Mouse (Mus musculus): ENCODE measurements around the gene Fgf14.
A peak's percentile ranks its signal among the peaks of the same experiment; 100 is the strongest.
"Not testable (repeated sequence)": the region's sequence is repeated elsewhere in the genome, so short reads cannot be mapped to it uniquely, and the experiment has no call there.

Gene Fgf14

DNA sequence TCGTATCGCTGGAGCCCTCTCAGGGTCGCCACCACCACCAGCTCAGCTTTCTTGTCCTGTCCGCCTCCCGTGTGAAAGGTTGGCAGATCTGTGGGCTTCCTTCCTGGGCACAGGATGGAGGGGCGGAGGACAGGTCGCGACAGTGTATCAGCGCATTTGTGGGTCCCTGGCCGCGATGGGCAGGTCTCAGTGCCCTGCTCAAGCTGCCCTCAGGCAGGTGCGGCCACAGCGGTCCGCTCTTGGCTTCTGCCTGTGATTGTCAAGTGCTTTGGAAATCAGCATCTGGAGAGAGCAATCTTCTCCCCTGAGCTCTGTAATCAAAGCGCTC is 484.1 kb downstream of the Fgf14 start:
- no peak for DNase-seq (ENCODE audit: low spot score in 2 of 2)

DNA sequence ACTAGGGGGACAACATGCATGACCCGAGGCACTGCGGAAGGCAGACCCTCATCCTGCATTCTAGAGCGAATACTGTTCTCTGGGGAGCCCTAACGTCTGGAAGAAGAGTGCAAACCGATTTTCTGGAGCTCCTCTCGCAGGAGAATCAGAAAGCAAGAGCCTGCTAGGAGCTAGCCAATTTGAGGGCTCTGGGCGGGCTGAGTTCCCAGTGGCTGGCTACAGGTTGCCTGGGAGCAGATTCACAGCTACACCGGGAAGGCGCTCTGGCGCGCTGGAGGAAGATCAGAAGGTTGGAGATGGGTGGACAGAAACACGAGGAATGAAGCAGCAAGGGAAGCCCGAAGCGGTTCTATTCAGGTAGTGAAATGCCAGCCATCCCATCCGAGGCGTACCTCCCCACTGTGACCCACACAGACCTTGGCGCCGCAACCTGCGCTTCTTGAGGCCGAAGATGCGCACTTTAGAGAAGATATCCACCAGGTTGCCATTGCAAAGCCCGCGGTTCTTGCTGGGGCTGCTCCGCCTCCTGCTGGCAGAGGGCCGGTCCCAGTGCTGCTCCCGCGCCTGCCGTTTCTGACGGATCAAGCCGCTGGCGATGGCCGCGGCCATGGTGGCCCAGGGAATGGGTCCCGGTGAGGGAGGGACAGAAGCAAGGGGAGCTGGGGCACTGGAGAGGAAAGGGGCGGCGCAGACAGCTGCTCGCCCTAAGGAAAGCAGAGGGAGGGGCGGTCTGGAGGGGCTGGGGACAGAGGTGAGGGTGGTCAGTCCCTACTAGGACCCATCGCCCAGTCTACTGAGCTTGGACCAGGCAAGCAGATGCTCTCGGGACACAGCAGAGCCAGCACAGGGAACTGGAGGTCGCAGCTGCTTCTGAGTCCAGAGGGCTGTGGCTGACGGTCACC is 484.8 kb downstream of the Fgf14 start:
- DNase-seq (ENCODE audit: low spot score in 2 of 2): peak; percentile 18 to 38

DNA sequence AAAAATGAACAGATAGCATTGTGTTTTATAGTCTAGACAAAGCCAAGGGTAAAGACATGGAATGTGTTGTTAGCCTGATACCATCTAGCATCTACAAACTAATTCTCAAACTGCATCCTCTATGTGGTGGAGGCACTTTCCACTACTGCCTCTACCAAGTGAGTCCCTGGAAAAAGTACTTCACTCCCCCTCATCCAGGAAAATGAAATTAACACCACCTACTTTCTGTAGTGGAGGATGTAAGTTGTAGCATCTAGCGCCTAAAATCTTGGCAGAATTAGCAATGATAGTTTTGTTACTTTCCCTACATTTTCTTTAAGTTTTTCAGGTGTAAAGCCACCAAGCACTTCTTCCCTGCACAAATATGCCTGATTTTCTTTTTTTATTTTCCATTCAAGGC is 496.7 kb downstream of the Fgf14 start:
- no peak for DNase-seq (ENCODE audit: low spot score in 2 of 2)

DNA sequence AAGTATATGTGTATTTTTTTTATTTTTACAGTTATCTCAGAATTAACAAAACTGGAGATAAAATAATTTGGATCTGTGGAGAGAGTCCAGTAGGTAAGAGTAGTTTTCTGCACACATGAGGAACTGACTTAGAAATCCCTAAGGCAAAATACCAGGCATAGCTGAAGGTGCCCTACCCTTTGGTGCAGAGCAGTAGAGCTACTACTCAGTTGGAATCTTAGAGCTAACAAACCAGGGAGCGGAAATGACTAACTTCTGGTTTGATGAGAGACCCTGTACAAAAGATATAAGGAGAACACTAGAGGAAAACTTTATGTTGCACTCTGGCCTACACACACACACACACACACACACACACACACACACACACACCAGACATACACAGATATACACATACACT is 502.8 kb downstream of the Fgf14 start:
- DNase-seq (ENCODE audit: low spot score in 2 of 2): no peak

- DNase-seq (ENCODE audit: low spot score in 2 of 2): no peak
Observed at GRCm38 (mm10) chr14:124163618-124164185, 513.2 kb downstream of the Fgf14 start.

GRCm38 (mm10) chr14:124147378-124147777 is 529.5 kb downstream of the Fgf14 start:
- DNase-seq (ENCODE audit: low spot score in 2 of 2): no peak

GRCm38 (mm10) chr14:124107205-124107873 is 569.6 kb downstream of the Fgf14 start:
- DNase-seq (ENCODE audit: low spot score in 2 of 2): no peak

DNA sequence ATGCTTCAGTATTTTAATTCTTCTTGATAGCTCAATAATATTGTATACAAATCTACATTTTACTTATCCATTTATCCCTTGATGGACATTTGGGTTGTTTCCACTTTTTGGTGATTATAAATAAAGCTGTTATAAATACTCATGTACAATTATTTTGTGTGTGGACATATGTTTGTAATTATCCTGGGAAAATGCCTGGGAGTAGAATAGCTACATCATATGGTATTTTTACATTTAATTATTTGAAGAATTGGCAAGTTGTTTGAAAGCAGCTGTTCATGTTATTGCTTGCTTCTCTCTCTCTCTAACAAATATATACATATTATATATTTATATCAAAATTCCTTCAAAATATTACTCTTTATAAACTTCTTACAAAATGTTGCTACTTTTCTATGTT is 593.8 kb downstream of the Fgf14 start:
- no peak for DNase-seq (ENCODE audit: low spot score in 2 of 2)

DNA sequence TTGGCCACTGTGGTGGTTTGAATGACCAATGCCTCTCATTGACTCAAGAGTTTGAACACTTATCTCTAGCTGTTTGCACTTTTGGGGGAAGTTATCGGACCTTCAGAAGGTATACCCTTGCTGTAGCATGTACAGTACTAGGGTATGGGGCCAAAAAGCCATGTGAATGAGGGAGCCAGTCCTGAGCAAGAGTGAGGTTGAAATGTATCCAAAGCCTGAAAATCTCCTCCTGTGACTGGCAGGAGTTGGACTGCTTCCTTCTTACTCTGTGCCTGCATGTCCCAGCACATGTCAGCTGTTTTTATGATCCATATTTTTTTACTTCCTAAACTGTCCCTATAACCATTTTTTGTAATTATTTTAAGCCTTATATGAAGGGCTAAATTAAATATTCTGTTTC is 632.9 kb downstream of the Fgf14 start:
- no peak for DNase-seq (ENCODE audit: low spot score in 2 of 2)

GRCm38 (mm10) chr14:124040651-124041050 is 636.3 kb downstream of the Fgf14 start:
- no peak for DNase-seq (ENCODE audit: low spot score in 2 of 2)

DNA sequence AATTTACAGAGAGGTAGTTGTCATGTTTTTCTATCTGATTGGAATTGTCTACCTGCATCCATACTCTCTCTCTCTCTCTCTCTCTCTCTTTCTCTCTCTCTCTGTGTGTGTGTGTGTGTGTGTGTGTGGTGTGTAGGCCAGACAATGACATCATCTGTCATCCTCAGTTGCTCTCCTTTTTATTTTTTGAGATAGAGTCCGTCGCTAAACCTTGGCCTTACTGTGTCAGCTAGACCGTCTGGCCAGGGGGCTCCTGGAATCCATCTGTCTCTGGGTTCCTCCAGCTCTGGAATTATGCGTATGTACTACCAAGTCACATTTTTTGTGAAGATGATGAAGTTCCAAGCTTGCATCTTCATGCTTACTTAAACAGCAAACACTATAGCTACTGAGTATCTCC is 639.5 kb downstream of the Fgf14 start:
- DNase-seq (ENCODE audit: low spot score in 2 of 2): no peak

DNA sequence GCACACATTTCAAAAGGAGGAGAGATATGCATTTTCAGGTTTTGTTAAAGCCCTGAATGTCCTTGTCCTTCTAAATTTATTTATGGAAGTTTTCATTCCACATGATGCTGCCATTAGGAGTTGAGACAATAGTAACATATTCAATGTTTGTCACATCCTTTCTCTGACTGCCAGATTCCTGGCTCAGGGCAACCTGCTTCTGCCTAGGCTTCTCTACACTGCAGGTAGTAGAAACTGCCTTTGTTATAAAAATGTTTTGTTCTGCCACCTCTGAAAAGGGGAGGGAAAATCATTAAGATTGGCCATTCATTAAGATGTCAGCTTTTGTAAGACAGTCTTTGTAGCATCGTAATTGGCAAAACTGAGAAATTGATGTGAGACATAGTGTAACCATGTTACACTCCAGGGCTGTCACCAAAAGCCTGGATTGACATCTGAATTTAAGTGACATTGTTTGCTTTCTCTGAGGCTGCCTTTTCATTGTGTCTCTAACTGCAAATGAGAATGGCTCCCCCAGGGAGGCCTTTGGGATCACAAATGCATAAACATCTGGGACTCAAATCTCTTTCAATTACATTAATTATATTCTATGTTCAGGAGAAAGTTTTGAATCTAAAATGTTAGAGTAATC is 640.2 kb downstream of the Fgf14 start:
- DNase-seq (ENCODE audit: low spot score in 2 of 2): no peak

GRCm38 (mm10) chr14:124033302-124033701 is 643.6 kb downstream of the Fgf14 start:
- DNase-seq (ENCODE audit: low spot score in 2 of 2): not testable (repeated sequence)

GRCm38 (mm10) chr14:124027886-124028670 is 648.8 kb downstream of the Fgf14 start:
- DNase-seq (ENCODE audit: low spot score in 2 of 2): no peak

DNA sequence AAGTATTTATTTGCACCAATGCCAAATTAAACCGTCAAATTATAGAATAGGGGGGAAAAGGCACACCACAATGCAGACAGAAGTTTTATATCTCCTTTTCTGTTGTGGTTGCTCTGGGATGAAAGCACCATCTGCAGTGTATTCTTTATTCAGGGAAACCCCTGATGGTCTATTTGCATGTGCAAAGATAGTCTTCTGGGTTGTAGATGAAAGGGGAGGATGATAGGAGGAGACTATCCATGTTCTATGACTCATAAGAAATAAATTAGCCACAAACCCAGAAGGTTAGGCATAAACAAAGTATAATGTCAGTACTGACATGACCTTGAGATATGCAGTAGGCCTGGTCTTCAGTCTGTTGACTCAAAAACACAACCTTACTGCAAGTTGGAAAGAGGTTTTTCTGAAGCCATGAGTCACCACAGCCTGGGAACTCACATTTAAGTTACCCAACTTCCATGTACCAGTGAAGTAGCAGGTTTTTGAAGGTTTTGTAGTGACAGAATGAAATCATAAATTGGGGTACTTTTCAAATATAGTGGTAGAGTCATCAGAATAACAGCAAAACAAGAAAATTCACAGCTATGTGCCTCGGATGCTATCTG is 686.2 kb downstream of the Fgf14 start:
- DNase-seq (ENCODE audit: low spot score in 2 of 2): no peak

GRCm38 (mm10) chr14:123967996-123968395 is 708.9 kb downstream of the Fgf14 start:
- DNase-seq (ENCODE audit: low spot score in 2 of 2): no peak

- no peak for DNase-seq (ENCODE audit: low spot score in 2 of 2)
Observed at GRCm38 (mm10) chr14:123966531-123966930, 710.4 kb downstream of the Fgf14 start.

Data from right cerebral cortex, postnatal 36 days (tissue).